Mouse (Mus musculus): Measurements from ENCODE around the gene Tenm1.

Gene Tenm1

GRCm38 (mm10) chrX:43428855-43429263, at the start of gene Tenm1:
Tenm1 (minus strand) TSS chrX:43429126.
- in situ Hi-C loops (cut with MboI) = no loop called here

- in situ Hi-C loops (cut with MboI) = no loop called here
Measured at GRCm38 (mm10) chrX:43467311-43467710, 38.4 kb upstream of the Tenm1 start.

GRCm38 (mm10) chrX:43430581-43430980, 1.7 kb upstream of the Tenm1 start:
- in situ Hi-C loops (cut with MboI) = no loop called here

- in situ Hi-C loops (cut with MboI) = no loop called here
Measured at GRCm38 (mm10) chrX:43429982-43430531, 1.1 kb upstream of the Tenm1 start.

GRCm38 (mm10) chrX:43429337-43429736, 411 bp upstream of the Tenm1 start:
- in situ Hi-C loops (cut with MboI) = no loop called here

GRCm38 (mm10) chrX:43427961-43428365, 963 bp downstream of the Tenm1 start:
- in situ Hi-C loops (cut with MboI) = no loop called here

GRCm38 (mm10) chrX:43427111-43427510, 1.8 kb downstream of the Tenm1 start:
- in situ Hi-C loops (cut with MboI) = no loop called here

- in situ Hi-C loops (cut with MboI) = no loop called here
Measured at GRCm38 (mm10) chrX:43397957-43398356, 31.0 kb downstream of the Tenm1 start.

- in situ Hi-C loops (cut with MboI) = no loop called here
Measured at GRCm38 (mm10) chrX:43388106-43388505, 40.8 kb downstream of the Tenm1 start.

GRCm38 (mm10) chrX:43372526-43372925, 56.4 kb downstream of the Tenm1 start:
- in situ Hi-C loops (cut with MboI) = no loop called here

- in situ Hi-C loops (cut with MboI) = no loop called here
Measured at GRCm38 (mm10) chrX:43319351-43319750, 109.6 kb downstream of the Tenm1 start.

GRCm38 (mm10) chrX:43317801-43318520, 111.0 kb downstream of the Tenm1 start:
- in situ Hi-C loops (cut with MboI) = no loop called here

- in situ Hi-C loops (cut with MboI) = no loop called here
Measured at GRCm38 (mm10) chrX:43235844-43236243, 193.1 kb downstream of the Tenm1 start.

- in situ Hi-C loops (cut with MboI) = no loop called here
Measured at GRCm38 (mm10) chrX:43205003-43205402, 223.9 kb downstream of the Tenm1 start.

GRCm38 (mm10) chrX:43202249-43202783, 226.6 kb downstream of the Tenm1 start:
- in situ Hi-C loops (cut with MboI) = no loop called here

- in situ Hi-C loops (cut with MboI) = no loop called here
Measured at GRCm38 (mm10) chrX:43182975-43183374, 246.0 kb downstream of the Tenm1 start.

GRCm38 (mm10) chrX:43151561-43151960, 277.4 kb downstream of the Tenm1 start:
- in situ Hi-C loops (cut with MboI) = no loop called here

GRCm38 (mm10) chrX:43129696-43130095, 299.2 kb downstream of the Tenm1 start:
- in situ Hi-C loops (cut with MboI) = no loop called here

GRCm38 (mm10) chrX:43122491-43122890, 306.4 kb downstream of the Tenm1 start:
- in situ Hi-C loops (cut with MboI) = no loop called here

- in situ Hi-C loops (cut with MboI) = no loop called here
Measured at GRCm38 (mm10) chrX:43122001-43122400, 306.9 kb downstream of the Tenm1 start.

- in situ Hi-C loops (cut with MboI) = no loop called here
Measured at GRCm38 (mm10) chrX:42986100-42986499, 442.8 kb downstream of the Tenm1 start.

- in situ Hi-C loops (cut with MboI) = no loop called here
Measured at GRCm38 (mm10) chrX:42973562-42973961, 455.4 kb downstream of the Tenm1 start.

- in situ Hi-C loops (cut with MboI) = no loop called here
Measured at GRCm38 (mm10) chrX:42967611-42968010, 461.3 kb downstream of the Tenm1 start.

Measured in mature B cell (primary cell).